Mouse (Mus musculus) thymus, adult 2 months (tissue): Measurements from ENCODE around the gene D1Ertd622e.

Experiments used
- CTCF ChIP-seq: fragments of 200-500 bp; IDR thresholded peaks from 2 replicates; pipeline ENCODE4 v1.5.1; 2012; ENCODE audit warnings: mild to moderate bottlenecking, control low read depth, low read length, moderate library complexity, borderline replicate concordance; ENCODE audit not compliant: control insufficient read depth, poor library complexity, insufficient read depth; ENCODE audit errors: extremely low read depth
- POLR2A ChIP-seq: fragments of 200-500 bp; IDR thresholded peaks from 2 replicates; pipeline ENCODE4 v1.6.1; 2012; ENCODE audit warnings: mild to moderate bottlenecking, low read length, control low read depth, moderate library complexity; ENCODE audit not compliant: control insufficient read depth, poor library complexity, insufficient read depth; ENCODE audit errors: extremely low read depth

DNA sequence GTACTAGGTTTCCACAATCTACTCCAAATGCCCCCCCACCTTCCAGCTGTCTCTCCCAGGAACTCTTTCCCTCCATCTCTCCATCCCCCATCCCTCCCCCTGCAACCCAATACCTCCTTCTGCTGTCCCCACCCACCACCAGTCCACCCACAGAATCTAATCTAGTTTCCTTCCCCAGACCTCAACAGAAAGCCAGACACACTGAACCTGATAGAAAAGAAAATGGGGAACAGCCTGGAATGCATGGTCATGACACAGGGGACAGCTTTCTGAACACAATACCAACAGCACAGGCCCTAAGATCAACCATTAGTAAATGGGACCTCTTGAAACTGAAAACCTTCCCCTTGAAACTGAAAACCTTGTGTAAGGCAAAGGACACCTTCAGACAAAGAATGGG is 32.0 kb upstream of the D1Ertd622e start:
- TF ChIP-seq CTCF, result no peak
- no peak for TF ChIP-seq POLR2A
